Mouse (Mus musculus) ES-E14 (cell line): ENCODE data around the gene Akr1c6. TPM values are rescaled to one million over a fixed set of nuclear protein-coding genes. Genes with fewer than 3 reads are reported as not detected.

Source experiments
- DNase-seq: peaks from one replicate; pipeline ENCODE4 v3.0.0-alpha.2; 2013; ENCODE audit warnings: low read depth, low spot score
- H3K27ac ChIP-seq: 2 replicates; pipeline ENCODE4 v1.5.1; 2012; ENCODE audit warnings: low read depth, mild to moderate bottlenecking, low read length, moderate library complexity, mixed read lengths; ENCODE audit not compliant: poor library complexity, insufficient read depth, severe bottlenecking
- H3K36me3 ChIP-seq: 2 replicates; pipeline ENCODE4 v1.6.1; 2012; ENCODE audit warnings: mild to moderate bottlenecking, low read length, moderate library complexity, mixed read lengths; ENCODE audit not compliant: control insufficient read depth, poor library complexity, insufficient read depth, severe bottlenecking
- H3K4me1 ChIP-seq, 2 experiments: fragments of 150-350 bp in 1 of 2; sonication (generic) in 1 of 2; 2 replicates each; pipeline ENCODE4 v1.6.1; 2012; ENCODE audit warnings: low read length in 2 of 2, mild to moderate bottlenecking in 1 of 2, mixed read lengths in 1 of 2; ENCODE audit not compliant: control insufficient read depth in 2 of 2, insufficient read depth in 2 of 2, poor library complexity in 1 of 2
- H3K4me3 ChIP-seq, 2 experiments: fragments of 150-350 bp in 1 of 2; sonication (generic) in 1 of 2; 2 replicates each; pipeline ENCODE4 v1.5.1; 2012; ENCODE audit warnings: low read length in 2 of 2, low read depth in 1 of 2, mild to moderate bottlenecking in 1 of 2, mixed read lengths in 1 of 2; ENCODE audit not compliant: insufficient read depth in 1 of 2, poor library complexity in 1 of 2, severe bottlenecking in 1 of 2
- H3K9ac ChIP-seq: 2 replicates; pipeline ENCODE4 v1.6.1; 2012; ENCODE audit warnings: low read depth, mild to moderate bottlenecking, low read length, mixed read lengths; ENCODE audit not compliant: poor library complexity, insufficient read depth, severe bottlenecking
- H3K9me3 ChIP-seq: fragments of 150-350 bp; sonication (generic); 2 replicates; pipeline ENCODE4 v1.6.1; 2012; ENCODE audit warnings: low read depth, mild to moderate bottlenecking, low read length; ENCODE audit not compliant: control insufficient read depth, insufficient read depth
- CHD2 ChIP-seq: IDR thresholded peaks from 2 replicates; pipeline ENCODE4 v1.6.1; 2014; ENCODE audit warnings: mild to moderate bottlenecking, low read depth, low read length, inconsistent platforms
- HCFC1 ChIP-seq: IDR thresholded peaks from 2 replicates; pipeline ENCODE4 v1.6.1; 2012; ENCODE audit warnings: low read length, inconsistent platforms, borderline replicate concordance; ENCODE audit not compliant: insufficient read depth
- MAFK ChIP-seq: IDR thresholded peaks from 2 replicates; pipeline ENCODE4 v1.6.1; 2014; ENCODE audit warnings: mild to moderate bottlenecking, low read depth, low read length, inconsistent platforms; ENCODE audit not compliant: insufficient read depth
- ZC3H11A ChIP-seq: IDR thresholded peaks from 2 replicates; pipeline ENCODE4 v1.6.1; 2012; ENCODE audit warnings: low read depth, mild to moderate bottlenecking, inconsistent platforms, low read length, borderline replicate concordance
- ZNF384 ChIP-seq: IDR thresholded peaks from 2 replicates; pipeline ENCODE4 v1.6.1; 2012; ENCODE audit warnings: low read depth, low read length, inconsistent platforms
- in situ Hi-C, 2 experiments: fragments of 600-800 bp; cut with MboI; formaldehyde crosslinking; loops; one replicate each; pipeline ENCODE4 v1.15.1; 2025; ENCODE audit warnings: low sequenced_read_pairs in 2 of 2, inconsistent platforms in 1 of 2; ENCODE audit not compliant: unreplicated experiment in 2 of 2
- total RNA-seq: library from RNA; depleted of rRNA; stranded (reverse); fragments of 300-350 nt; gene quantifications from 2 replicates; pipeline ENCODE4 v1.2.3, GENCODE M21; 2012; rRNA removed

Akr1c6 gene
- total RNA-seq, 1 experiment = not detected

GRCm38 (mm10) chr13:4429034-4429433 lies 5.1 kb upstream of the Akr1c6 start:
- no peaks in the 10 kb centered on the region for H3K4me1 ChIP-seq
- H3K4me3 ChIP-seq = no peak overlapping the region
- H3K9me3 ChIP-seq = no peaks in the 10 kb centered on the region
- no peak overlapping the region for H3K27ac ChIP-seq
- H3K36me3 ChIP-seq = no peaks in the 10 kb centered on the region
- no peak for DNase-seq
- in situ Hi-C loops = no loop called here
- TF ChIP-seq HCFC1 (no peak), ZC3H11A (no peak), ZNF384 (no peak), MAFK (no peak), CHD2 (no peak)
- H3K9ac ChIP-seq = no peak overlapping the region

GRCm38 (mm10) chr13:4431129-4431528 lies 3.0 kb upstream of the Akr1c6 start:
- no peaks in the 10 kb centered on the region for H3K4me1 ChIP-seq
- TF ChIP-seq MAFK = no peak
- no peak for TF ChIP-seq ZNF384
- TF ChIP-seq ZC3H11A = no peak
- no peak for TF ChIP-seq CHD2
- no peak for TF ChIP-seq HCFC1
- H3K9ac ChIP-seq = no peak overlapping the region
- in situ Hi-C loops = no loop called here
- DNase-seq = no peak
- H3K36me3 ChIP-seq = no peaks in the 10 kb centered on the region
- H3K4me3 ChIP-seq = no peak overlapping the region
- H3K27ac ChIP-seq = no peak overlapping the region
- H3K9me3 ChIP-seq = no peaks in the 10 kb centered on the region

DNA sequence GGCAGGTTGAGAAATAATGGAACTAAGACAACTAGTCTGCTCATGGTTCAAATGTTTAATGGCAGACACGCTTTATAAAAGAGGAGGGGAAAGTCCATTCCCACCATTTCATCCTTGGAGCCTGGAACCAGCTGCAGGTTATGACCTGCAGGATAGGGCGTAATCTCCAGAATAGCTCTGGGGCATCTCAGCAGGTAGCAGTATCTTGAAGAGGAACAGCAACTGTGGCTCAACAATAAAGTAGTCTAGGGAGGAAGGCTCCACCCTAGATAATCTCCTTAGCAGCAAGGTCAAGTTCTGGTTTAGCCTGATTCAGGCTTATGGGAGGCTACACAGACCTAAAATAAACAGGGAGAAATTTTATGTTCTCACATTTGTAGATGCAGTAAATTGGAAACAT lies 31.5 kb downstream of the Akr1c6 start:
- Histone ChIP-seq H3K4me1 (no peaks in the 10 kb centered on the region), H3K36me3 (no peaks in the 10 kb centered on the region), H3K27ac (no peak overlapping the region), H3K4me3 (no peak overlapping the region), H3K9me3 (no peaks in the 10 kb centered on the region), H3K9ac (no peak overlapping the region)
- in situ Hi-C loops = no loop called here
- TF ChIP-seq HCFC1 (no peak), ZC3H11A (no peak), MAFK (no peak), CHD2 (no peak), ZNF384 (no peak)
- no peak for DNase-seq

DNA sequence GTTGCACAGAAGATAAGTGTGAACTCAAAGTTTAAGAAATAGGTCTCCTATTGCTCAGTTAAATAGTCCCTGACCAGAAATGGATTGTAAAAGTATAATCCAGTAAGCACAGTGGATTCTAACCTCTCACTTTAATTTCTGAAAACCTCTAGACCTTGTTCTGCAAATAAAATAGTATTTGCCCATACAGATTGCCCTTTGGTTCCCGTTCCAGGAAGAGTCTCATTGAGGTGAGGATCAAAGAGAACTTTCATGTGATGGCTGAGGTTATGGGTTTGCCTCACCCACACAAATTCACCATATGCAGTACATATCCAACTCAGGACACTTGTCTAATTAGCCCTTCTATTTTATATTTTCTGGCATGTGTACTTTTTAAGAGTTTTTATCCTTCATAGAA lies 33.8 kb downstream of the Akr1c6 start:
- H3K9ac ChIP-seq = no peak overlapping the region
- no peak for DNase-seq
- H3K4me3 ChIP-seq = no peak overlapping the region
- in situ Hi-C loops = no loop called here
- H3K4me1 ChIP-seq = no peaks in the 10 kb centered on the region
- H3K36me3 ChIP-seq = no peaks in the 10 kb centered on the region
- TF ChIP-seq HCFC1 (no peak), ZC3H11A (no peak), ZNF384 (no peak), MAFK (no peak), CHD2 (no peak)
- no peaks in the 10 kb centered on the region for H3K9me3 ChIP-seq
- H3K27ac ChIP-seq = no peak overlapping the region

Other genes starting within 250 kb of the Akr1c6 start
- gene Akr1c13, start 243.2 kb upstream of the Akr1c6 start, total RNA-seq = 0.74 and 2.2 TPM in 2 replicates
- 0.11 TPM in 1 of 2 replicates, not detected in the other for gene Akr1c19, start 205.6 kb upstream of the Akr1c6 start, total RNA-seq
- 0.76 TPM in 1 of 2 replicates, not detected in the other for gene Akr1c12, start 154.9 kb upstream of the Akr1c6 start, total RNA-seq
- gene Akr1c20, start 89.0 kb downstream of the Akr1c6 start, total RNA-seq = not detected in 2 replicates
- gene Akr1c21, start 139.8 kb downstream of the Akr1c6 start, total RNA-seq = 0.22 TPM in 1 of 2 replicates, not detected in the other
- 5.5 and 7.3 TPM in 2 replicates for gene Akr1e1, start 174.9 kb downstream of the Akr1c6 start, total RNA-seq